In genomic region chr8:111735791-111736190, GRCm38 (mm10) we compare ENCODE assay signal across 9 mouse cellular contexts. TPM values are rescaled to one million over a fixed set of nuclear protein-coding genes. Genes with fewer than 3 reads are reported as not detected.
A peak's percentile ranks its signal among the peaks of the same experiment; 100 is the strongest.
DNase-seq lines count a peak whose midpoint lies in the region; ATAC-seq and TF ChIP-seq lines count a peak whose summit lies in the region.
"Had no signal": no experiment of that assay in that cellular context is flagged by ENCODE, and none has a peak within 500 bp of the region (broad histone marks: within the 10 kb centered on the region; RNA-seq: fewer than 3 reads in every experiment).

No protein-coding gene starts in this region.

- H3K27ac ChIP-seq in heart, embryonic 12.5 days (ENCODE audit: poor library complexity, severe bottlenecking) = peak overlapping the region; percentile 93
- H3K27ac ChIP-seq in spleen, adult 2 months (ENCODE audit: insufficient read depth, low read length) = peak overlapping the region; percentile 0; the same call in 1 of the 2 replicates
- H3K27ac ChIP-seq in intestine, embryonic 16.5 days (ENCODE audit: low read length) = peak overlapping the region; percentile 66
- 0 out of 2 replicates have a peak overlapping the region, but pooled peaks have one; percentile 45 for H3K27ac ChIP-seq in stomach, postnatal 0 days (replicated peaks)

- no peaks in the 10 kb centered on the region for H3K9me3 ChIP-seq in heart, embryonic 12.5 days (replicated peaks)
- H3K9me3 ChIP-seq in intestine, embryonic 16.5 days (ENCODE audit: control insufficient read depth, low read length) = no peaks in the 10 kb centered on the region
- no peaks in the 10 kb centered on the region for H3K9me3 ChIP-seq in stomach, postnatal 0 days (ENCODE audit: control insufficient read depth, low read length)

- TF ChIP-seq POLR2A in spleen, adult 2 months (IDR thresholded peaks at IDR 0.05; ENCODE audit: low read depth, low read length) = no peak

- no peak overlapping the region for H3K4me3 ChIP-seq in heart, embryonic 12.5 days
- H3K4me3 ChIP-seq in spleen, adult 2 months (ENCODE audit: extremely low read depth, insufficient read depth, insufficient read length) = no peak overlapping the region
- H3K4me3 ChIP-seq in intestine, embryonic 16.5 days (ENCODE audit: low read length) = no peak overlapping the region
- no peak overlapping the region for H3K4me3 ChIP-seq in stomach, postnatal 0 days (ENCODE audit: low read depth, low read length)

- H3K27me3 ChIP-seq in heart, embryonic 12.5 days (replicated peaks) = no peaks in the 10 kb centered on the region
- peaks cover 14% of the 10 kb centered on the region for H3K27me3 ChIP-seq in spleen, adult 2 months (ENCODE audit: control insufficient read depth, insufficient read depth, low read length)
- no peaks in the 10 kb centered on the region for H3K27me3 ChIP-seq in intestine, embryonic 16.5 days (replicated peaks; ENCODE audit: control insufficient read depth, insufficient read depth, low read length)
- H3K27me3 ChIP-seq in stomach, postnatal 0 days (ENCODE audit: control insufficient read depth, insufficient read depth, low read length) = no peaks in the 10 kb centered on the region

- peak overlapping the region; percentile 51 for H3K9ac ChIP-seq in heart, embryonic 12.5 days
- peak overlapping the region; percentile 43; the same call in 1 of the 2 replicates for H3K9ac ChIP-seq in intestine, embryonic 16.5 days (ENCODE audit: low read depth, low read length)
- H3K9ac ChIP-seq in stomach, postnatal 0 days (ENCODE audit: low read length) = no peak overlapping the region; the same call in 1 of the 2 replicates

- peaks cover 11% of the 10 kb centered on the region for H3K36me3 ChIP-seq in heart, embryonic 12.5 days
- H3K36me3 ChIP-seq in spleen, adult 2 months (ENCODE audit: control insufficient read depth, insufficient read depth, low read length) = no peaks in the 10 kb centered on the region
- no peaks in the 10 kb centered on the region for H3K36me3 ChIP-seq in intestine, embryonic 16.5 days (ENCODE audit: control insufficient read depth, insufficient read depth, low read length)
- no peaks in the 10 kb centered on the region for H3K36me3 ChIP-seq in stomach, postnatal 0 days (ENCODE audit: control insufficient read depth, insufficient read depth, low read length)

- no peak for ATAC-seq in heart, embryonic 12.5 days (ENCODE audit: insufficient number of reproducible peaks, low FRiP score)
- no peak for ATAC-seq in intestine, embryonic 16.5 days
- ATAC-seq in stomach, postnatal 0 days (ENCODE audit: low FRiP score, low TSS enrichment) = no peak

- 53% methylated on average over 4 of the region's 4 CpGs for WGBS in heart, embryonic 12.5 days
- 67% methylated on average over 4 of the region's 4 CpGs for WGBS in spleen, adult 2 months
- WGBS in intestine, embryonic 16.5 days = 71% methylated on average over 4 of the region's 4 CpGs
- WGBS in stomach, postnatal 0 days = 87% methylated on average over 4 of the region's 4 CpGs

- no peak for TF ChIP-seq EP300 in stomach, postnatal 0 days (optimal IDR thresholded peaks at IDR 0.05)

- no peak for TF ChIP-seq CTCF in spleen, adult 2 months (IDR thresholded peaks at IDR 0.05; ENCODE audit: extremely low read depth, insufficient read depth, insufficient read length, insufficient replicate concordance)
- TF ChIP-seq CTCF in stomach, postnatal 0 days (IDR thresholded peaks at IDR 0.05; ENCODE audit: low read depth) = no peak

- H3K4me2 ChIP-seq in heart, embryonic 12.5 days = peak overlapping the region; percentile 39
- no peak overlapping the region for H3K4me2 ChIP-seq in intestine, embryonic 16.5 days (ENCODE audit: low read depth, low read length)
- no peak overlapping the region for H3K4me2 ChIP-seq in stomach, postnatal 0 days (replicated peaks; ENCODE audit: low read depth)

- peaks cover 86% of the 10 kb centered on the region for H3K4me1 ChIP-seq in heart, embryonic 12.5 days (replicated peaks)
- peaks cover 6% of the 10 kb centered on the region; the same call in 1 of the 2 replicates for H3K4me1 ChIP-seq in spleen, adult 2 months (ENCODE audit: control insufficient read depth, insufficient read depth, insufficient read length)
- H3K4me1 ChIP-seq in intestine, embryonic 16.5 days (ENCODE audit: control insufficient read depth, insufficient read depth, low read length) = peaks cover 80% of the 10 kb centered on the region
- peaks cover 16% of the 10 kb centered on the region for H3K4me1 ChIP-seq in stomach, postnatal 0 days (replicated peaks; ENCODE audit: control insufficient read depth, insufficient read depth)

- DNase-seq in heart, postnatal 4 days = no peak
- DNase-seq in spleen, adult 2 months (ENCODE audit: low read depth in 1 of 2, low spot score in 2 of 2) = no peak
- DNase-seq in spleen, postnatal 36 days (ENCODE audit: low spot score in 2 of 2) = no peak
- DNase-seq in stomach, postnatal 0 days (ENCODE audit: low spot score) = no peak
- DNase-seq in thymus, postnatal 36 days = no peak
- no peak for DNase-seq in gastrocnemius, postnatal 25 days

RNA-seq across cellular contexts. Expression of gene Bcar1, which starts 7.8 kb away (rescaled TPM):
- polyA plus RNA-seq in heart, embryonic 12.5 days (2016; fragmentation: Nextera tagmentation; extraction: Ambion mirVana) = 46.4 and 47.2 TPM in 2 replicates
- 10 to 100 TPM; 62.7 to 65.0 TPM for total RNA-seq in heart, postnatal 4 days (2021)
- polyA plus RNA-seq in spleen, adult 2 months (2012; rRNA removed) = 20.4 and 25.1 TPM in 2 replicates
- polyA plus RNA-seq in intestine, embryonic 16.5 days (2015; fragmentation: Nextera tagmentation; extraction: Ambion mirVana) = 44.6 and 48.5 TPM in 2 replicates
- 22.6 and 27.4 TPM in 2 replicates for polyA plus RNA-seq in stomach, postnatal 0 days (2015; fragmentation: Nextera tagmentation; extraction: Ambion mirVana)
- total RNA-seq in gastrocnemius, postnatal 25 days (2021) = 1 to 10 TPM; 8.7 to 9.7 TPM

RNA-seq across cellular contexts. Expression of gene Ctrb1, which starts 45.0 kb away (rescaled TPM):
- not detected in 2 replicates for polyA plus RNA-seq in heart, embryonic 12.5 days (2016; fragmentation: Nextera tagmentation; extraction: Ambion mirVana)
- not detected for total RNA-seq in heart, postnatal 4 days (2021)
- 23,675 and 41,549 TPM in 2 replicates for polyA plus RNA-seq in spleen, adult 2 months (2012; rRNA removed)
- polyA plus RNA-seq in intestine, embryonic 16.5 days (2015; fragmentation: Nextera tagmentation; extraction: Ambion mirVana) = 1,904 and 2,500 TPM in 2 replicates
- polyA plus RNA-seq in stomach, postnatal 0 days (2015; fragmentation: Nextera tagmentation; extraction: Ambion mirVana) = 20.2 and 24.1 TPM in 2 replicates
- total RNA-seq in gastrocnemius, postnatal 25 days (2021) = not detected
- total RNA-seq: left cerebral cortex, postnatal 25 days had no signal

Comparison
In these comparisons a context has a peak if more than half of its experiments do, and no peak if none do; other contexts are left out.
1. H3K27ac ChIP-seq: peak in every context shown above with its lines; median percentile 93 in heart, embryonic 12.5 days; 66 in intestine, embryonic 16.5 days; 45 in stomach, postnatal 0 days; 0 in spleen, adult 2 months.
2. RNA of gene Ctrb1, which starts 45.0 kb away (polyA plus RNA-seq): 23,675 to 41,549 TPM in spleen, adult 2 months and 1,904 to 2,500 TPM in intestine, embryonic 16.5 days; 20.2 to 24.1 TPM in stomach, postnatal 0 days and not detected in heart, embryonic 12.5 days; every median in the first group is over 10 times any median in the second.